Mouse (Mus musculus): ENCODE measurements around the gene Xpnpep2.
A peak's percentile ranks its signal among the peaks of the same experiment; 100 is the strongest.

Gene Xpnpep2

DNA sequence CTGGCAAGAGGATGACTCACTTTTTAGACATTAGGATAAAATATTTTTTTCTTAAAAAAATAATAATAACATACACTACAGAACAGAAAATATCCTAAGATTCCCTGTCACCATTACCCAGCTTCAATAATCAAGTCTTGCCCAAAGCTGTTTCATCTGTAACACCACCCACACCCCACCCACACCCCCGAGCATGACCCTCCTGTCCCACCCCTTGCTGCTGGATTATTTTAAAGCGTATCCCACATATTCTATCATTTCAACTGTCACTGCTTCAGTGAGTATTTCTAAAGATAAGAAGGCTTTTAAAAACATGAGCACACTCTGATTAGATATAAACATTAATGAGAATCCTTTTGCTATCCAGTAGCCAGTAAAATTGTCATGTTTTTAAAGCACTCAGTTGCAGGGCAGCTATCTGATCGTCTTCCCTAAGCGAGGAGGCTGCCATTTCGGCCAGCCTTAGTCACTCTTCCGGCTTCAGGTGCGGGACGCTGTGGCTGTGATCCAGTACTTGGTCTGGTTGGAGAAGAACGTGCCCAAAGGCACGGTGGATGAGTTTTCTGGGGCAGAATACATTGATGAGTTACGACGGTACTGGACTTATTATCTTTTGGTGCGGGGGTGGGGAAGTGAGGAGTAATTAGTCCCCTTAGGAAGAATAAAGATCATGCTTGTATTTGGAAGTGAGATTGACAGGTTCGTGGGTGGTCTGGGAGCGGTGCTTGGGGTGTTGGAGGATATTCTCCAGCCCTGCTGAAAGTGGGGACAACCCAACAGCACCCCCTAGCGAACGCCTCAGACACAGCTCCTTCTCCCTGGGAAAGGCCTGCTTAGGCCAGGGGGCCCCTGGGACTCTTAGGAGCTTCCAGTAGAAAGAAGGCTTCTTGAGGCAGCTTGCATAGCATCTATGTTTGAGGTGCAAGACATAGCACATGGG is 15.9 kb downstream of the Xpnpep2 start:
- DNase-seq (ENCODE audit: low read depth in 2 of 2, low spot score in 2 of 2) = peak; percentile 48 to 67

GRCm38 (mm10) chrX:48126903-48127476 is 18.5 kb downstream of the Xpnpep2 start:
- DNase-seq (ENCODE audit: low read depth in 2 of 2, low spot score in 2 of 2) = no peak

DNA sequence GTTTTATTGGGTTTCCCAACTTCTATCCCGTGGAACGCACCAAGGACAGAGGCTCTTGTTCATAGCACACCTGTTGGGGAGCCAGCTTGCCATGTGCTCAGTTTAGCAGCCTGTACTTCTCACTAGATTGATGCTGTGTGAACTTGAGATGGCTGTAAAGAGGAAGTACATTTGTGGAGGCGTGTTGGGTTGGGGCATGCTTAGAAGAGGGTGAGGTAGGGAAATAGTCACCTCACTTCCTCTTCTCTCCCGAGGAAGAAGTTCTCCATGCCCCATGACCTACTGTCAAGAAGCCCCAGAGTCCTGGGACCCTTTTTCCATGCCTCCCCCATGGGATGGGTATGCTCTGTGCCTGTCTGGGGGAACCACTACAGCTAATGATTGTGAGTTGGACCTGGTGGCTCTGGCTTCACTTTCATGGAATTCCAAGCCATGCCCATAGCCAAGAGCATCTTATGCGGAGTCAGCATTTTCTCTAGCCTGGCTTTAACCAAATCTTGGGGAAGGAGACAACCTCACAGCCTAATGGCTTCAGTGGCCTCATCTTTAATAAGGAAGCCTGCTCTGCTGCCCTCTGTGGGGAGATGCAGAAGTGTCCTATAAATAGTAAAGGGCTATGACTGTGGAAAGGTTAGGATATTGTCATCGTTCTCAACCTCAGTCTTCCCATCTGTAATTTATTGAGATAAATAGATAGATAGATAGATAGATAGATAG is 19.1 kb downstream of the Xpnpep2 start:
- no peak for DNase-seq (ENCODE audit: low read depth in 2 of 2, low spot score in 2 of 2)

DNA sequence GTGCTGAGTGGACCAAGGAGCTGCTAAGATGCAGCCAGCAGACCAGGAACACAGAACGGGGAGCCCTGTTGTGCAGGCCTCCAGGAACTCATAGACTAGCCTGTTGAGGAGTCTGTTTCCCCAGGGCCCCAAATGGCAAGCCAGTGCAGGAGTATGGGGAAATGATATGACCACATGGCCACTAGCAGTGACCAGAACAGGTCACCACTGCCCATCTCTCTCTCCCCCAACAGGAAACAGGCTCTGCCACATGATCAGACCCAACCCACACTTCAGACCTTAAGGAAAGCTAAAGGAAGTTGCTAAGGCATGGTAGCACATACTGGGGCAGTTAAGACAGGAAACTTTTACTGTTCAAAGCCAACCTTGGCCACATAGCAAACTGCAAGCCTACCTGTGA is 20.6 kb downstream of the Xpnpep2 start:
- DNase-seq (ENCODE audit: low read depth in 2 of 2, low spot score in 2 of 2) = no peak

GRCm38 (mm10) chrX:48136935-48137334 is 28.4 kb downstream of the Xpnpep2 start:
- DNase-seq (ENCODE audit: low read depth in 2 of 2, low spot score in 2 of 2) = peak in 1 of 2 experiments; percentile 51

DNA sequence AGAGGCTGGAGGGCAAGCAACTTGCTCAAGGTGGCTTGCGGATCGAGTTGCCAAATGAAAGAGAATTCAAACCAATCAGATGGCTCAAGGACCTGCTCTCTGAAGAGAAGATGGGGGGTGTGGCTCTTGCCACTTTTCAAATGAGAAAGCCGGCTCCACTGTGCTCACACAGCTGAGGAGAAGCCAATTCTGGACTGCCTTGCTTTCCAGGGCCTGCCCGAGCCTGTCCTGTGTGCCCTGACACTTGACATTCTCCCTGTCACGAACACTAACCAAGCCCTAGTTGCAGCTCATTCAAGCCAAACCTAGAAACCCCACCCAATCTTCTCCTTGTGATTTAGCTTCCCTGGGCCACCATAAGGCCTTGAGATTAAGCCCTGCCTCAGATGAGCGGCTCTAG is 29.5 kb downstream of the Xpnpep2 start:
- DNase-seq (ENCODE audit: low read depth in 2 of 2, low spot score in 2 of 2) = no peak

DNA sequence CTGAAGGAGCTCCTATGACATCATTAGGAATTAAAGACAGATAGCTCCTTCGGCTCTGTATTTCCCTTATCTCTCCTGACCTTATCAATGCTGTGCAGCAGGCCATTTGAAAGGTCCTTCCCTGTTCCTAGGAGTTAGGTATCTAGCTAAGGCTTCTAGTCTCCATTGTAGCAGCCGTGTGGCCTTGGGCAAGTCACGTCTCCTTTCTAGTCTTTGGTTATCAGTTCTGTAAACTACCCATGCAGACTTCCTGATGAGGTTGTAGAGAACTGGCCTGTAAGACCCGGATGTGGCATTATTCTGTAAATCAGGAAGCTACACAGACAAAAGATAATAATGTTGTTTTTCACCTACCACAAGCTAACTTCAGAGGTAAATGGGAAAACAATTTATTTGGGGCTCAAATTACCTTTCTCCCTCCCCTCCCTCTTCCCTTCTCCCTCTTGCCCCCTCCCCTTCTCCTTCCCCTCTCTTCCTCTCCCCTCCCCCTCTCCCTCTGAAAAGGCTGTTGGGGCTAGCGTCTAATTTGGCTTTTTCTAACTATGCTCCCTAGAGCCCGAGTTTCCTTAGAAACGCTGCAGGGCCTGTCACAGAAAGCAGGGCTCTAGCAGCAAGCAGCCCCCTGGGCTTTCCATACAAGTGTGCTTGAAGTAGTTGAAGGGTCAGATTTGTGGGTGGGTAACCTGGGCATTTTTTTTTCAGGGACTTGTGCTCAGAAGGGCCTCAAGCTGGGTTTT is 30.2 kb downstream of the Xpnpep2 start:
- no peak for DNase-seq (ENCODE audit: low read depth in 2 of 2, low spot score in 2 of 2)

GRCm38 (mm10) chrX:48139368-48140285 is 31.1 kb downstream of the Xpnpep2 start:
- no peak for DNase-seq (ENCODE audit: low read depth in 2 of 2, low spot score in 2 of 2)

DNA sequence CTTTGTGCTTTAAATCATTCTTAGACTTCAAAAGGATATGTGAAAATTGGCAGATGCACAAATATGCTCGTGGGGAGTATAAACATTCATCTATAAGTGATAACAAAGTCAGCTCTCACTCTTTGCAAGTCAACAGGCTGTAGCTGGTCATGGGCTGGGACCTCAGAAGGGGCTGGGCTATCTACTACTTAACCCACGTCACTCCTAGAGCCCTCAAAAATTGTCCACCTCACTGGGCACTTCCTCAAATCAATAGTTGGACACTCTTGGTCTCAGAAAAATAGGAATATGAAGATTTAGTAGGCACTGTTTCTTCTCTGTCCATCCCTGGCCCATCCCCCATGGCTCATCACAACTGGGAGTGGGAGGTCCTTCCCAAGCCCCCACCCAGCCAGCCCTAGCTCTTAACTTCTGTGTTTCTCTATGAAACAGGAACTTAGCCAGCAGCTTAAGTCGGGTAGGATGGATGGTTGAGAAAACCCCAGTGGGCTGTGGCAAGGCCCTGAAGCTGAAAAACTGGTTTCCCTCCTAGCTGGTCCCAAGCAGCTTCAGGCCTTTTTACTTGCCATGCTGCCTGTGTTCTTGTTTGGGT is 31.9 kb downstream of the Xpnpep2 start:
- no peak for DNase-seq (ENCODE audit: low read depth in 2 of 2, low spot score in 2 of 2)

GRCm38 (mm10) chrX:48141481-48141880 is 33.0 kb downstream of the Xpnpep2 start:
- DNase-seq (ENCODE audit: low read depth in 2 of 2, low spot score in 2 of 2) = peak; percentile 55 to 57

- peak; percentile 46 to 56 for DNase-seq (ENCODE audit: low read depth in 2 of 2, low spot score in 2 of 2)
Measured at GRCm38 (mm10) chrX:48143415-48144335, 35.1 kb downstream of the Xpnpep2 start.

- DNase-seq (ENCODE audit: low read depth in 2 of 2, low spot score in 2 of 2) = peak; percentile 48 to 60
Measured at GRCm38 (mm10) chrX:48146262-48146661, 37.7 kb downstream of the Xpnpep2 start, which contains the start of gene Sash3. Gene Sash3 (plus strand): TSS chrX:48146436.

- DNase-seq (ENCODE audit: low read depth in 2 of 2, low spot score in 2 of 2) = no peak
Measured at GRCm38 (mm10) chrX:48147226-48147625, 38.7 kb downstream of the Xpnpep2 start.

- DNase-seq (ENCODE audit: low read depth in 2 of 2, low spot score in 2 of 2) = peak; percentile 46 to 52
Measured at GRCm38 (mm10) chrX:48147741-48148186, 39.2 kb downstream of the Xpnpep2 start.

DNA sequence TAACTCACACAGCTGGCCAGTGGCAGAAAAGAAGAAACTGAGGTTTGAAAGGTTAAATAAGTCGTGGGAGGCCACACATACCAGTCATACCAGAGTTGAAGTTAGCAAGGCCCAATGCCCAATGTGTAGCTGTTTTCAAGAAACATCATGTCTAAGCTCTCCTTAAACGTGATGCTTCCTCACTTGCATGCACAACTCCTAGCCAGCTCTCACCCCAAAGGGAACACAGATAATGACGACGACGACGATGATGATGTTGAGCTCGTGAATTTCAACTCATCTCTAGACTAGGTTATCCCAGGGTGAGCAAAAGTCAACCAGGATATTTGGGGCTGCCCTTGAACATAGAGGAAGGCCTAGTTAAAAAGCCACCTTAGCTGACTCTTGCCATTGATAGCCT is 43.6 kb downstream of the Xpnpep2 start:
- DNase-seq (ENCODE audit: low read depth in 2 of 2, low spot score in 2 of 2) = no peak

DNA sequence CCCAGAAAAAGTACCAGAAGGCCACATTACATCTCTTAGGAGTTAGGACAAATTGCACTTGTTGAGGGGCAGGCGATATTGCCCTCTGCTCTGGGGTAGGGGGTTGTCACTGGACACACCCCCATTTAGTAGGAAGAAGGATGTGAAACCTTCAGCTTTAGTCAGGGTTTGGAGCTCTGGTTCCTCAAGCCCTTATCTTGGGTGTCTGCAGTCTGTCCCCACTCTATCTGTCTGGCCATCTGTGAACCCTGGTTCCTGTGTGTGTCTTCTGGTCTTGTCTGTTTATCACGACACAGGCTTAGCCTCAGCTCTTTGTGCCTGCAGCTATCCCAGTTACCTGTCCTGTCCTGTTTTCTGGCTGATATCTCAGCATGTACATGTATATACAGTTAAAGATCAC is 44.9 kb downstream of the Xpnpep2 start:
- no peak for DNase-seq (ENCODE audit: low read depth in 2 of 2, low spot score in 2 of 2)

DNA sequence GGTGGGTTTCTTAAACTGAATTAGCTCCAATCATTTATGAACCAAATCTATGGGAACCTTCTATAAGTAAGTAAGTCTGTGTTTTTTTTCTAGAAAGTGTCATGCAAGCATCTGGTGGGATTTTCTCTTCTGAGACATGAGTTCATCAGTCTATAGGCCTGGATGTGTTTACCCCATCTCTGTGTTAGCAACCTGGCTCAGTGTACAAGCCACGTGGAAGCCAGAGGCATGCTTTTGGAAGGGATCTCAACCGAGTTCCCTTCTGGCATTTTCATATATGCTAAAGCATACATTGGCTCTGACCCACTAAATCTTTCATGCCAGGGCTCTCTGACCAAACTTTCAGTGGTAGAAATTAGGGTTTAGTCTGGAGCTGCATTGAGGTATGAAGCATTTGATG is 45.4 kb downstream of the Xpnpep2 start:
- no peak for DNase-seq (ENCODE audit: low read depth in 2 of 2, low spot score in 2 of 2)

GRCm38 (mm10) chrX:48155489-48155888 is 47.0 kb downstream of the Xpnpep2 start:
- no peak for DNase-seq (ENCODE audit: low read depth in 2 of 2, low spot score in 2 of 2)

Data from CD8-positive naive resting alpha-beta T cell, adult 2 months (primary cell).